Mouse (Mus musculus): Measurements from ENCODE around the gene Nipsnap2. TPM values are rescaled to one million over a fixed set of nuclear protein-coding genes. Genes with fewer than 3 reads are reported as not detected.
A peak's percentile ranks its signal among the peaks of the same experiment; 100 is the strongest.
"Not testable (repeated sequence)": the region's sequence is repeated elsewhere in the genome, so short reads cannot be mapped to it uniquely, and the experiment has no call there.

Nipsnap2 gene
- total RNA-seq (2021) = 100 to 1,000 TPM; 503 to 556 TPM
- long read RNA-seq, experiment 1, transcript Nipsnap2-204 (3 exons, 871 nt) = minor isoform, 7 of 976 reads
- long read RNA-seq, experiment 1, transcript Nipsnap2-205 (11 exons, 1,600 nt) = minor isoform, 11 of 976 reads
- long read RNA-seq, experiment 1, transcript Nipsnap2-201 (10 exons, 2,112 nt) = major isoform, 869 of 976 reads
- long read RNA-seq, experiment 1, partial matches to known transcripts = 18 of 976 reads
- long read RNA-seq, experiment 1, other reads (novel, unspliced or antisense) = 71 of 976 reads
- long read RNA-seq, experiment 2, transcript Nipsnap2-201 (10 exons, 2,112 nt) = major isoform, 1,097 of 1,216 reads
- long read RNA-seq, experiment 2, transcript Nipsnap2-205 (11 exons, 1,600 nt) = minor isoform, 15 of 1,216 reads
- long read RNA-seq, experiment 2, transcript Nipsnap2-204 (3 exons, 871 nt) = minor isoform, 8 of 1,216 reads
- long read RNA-seq, experiment 2, partial matches to known transcripts = 74 of 1,216 reads
- long read RNA-seq, experiment 2, other reads (novel, unspliced or antisense) = 22 of 1,216 reads

DNA sequence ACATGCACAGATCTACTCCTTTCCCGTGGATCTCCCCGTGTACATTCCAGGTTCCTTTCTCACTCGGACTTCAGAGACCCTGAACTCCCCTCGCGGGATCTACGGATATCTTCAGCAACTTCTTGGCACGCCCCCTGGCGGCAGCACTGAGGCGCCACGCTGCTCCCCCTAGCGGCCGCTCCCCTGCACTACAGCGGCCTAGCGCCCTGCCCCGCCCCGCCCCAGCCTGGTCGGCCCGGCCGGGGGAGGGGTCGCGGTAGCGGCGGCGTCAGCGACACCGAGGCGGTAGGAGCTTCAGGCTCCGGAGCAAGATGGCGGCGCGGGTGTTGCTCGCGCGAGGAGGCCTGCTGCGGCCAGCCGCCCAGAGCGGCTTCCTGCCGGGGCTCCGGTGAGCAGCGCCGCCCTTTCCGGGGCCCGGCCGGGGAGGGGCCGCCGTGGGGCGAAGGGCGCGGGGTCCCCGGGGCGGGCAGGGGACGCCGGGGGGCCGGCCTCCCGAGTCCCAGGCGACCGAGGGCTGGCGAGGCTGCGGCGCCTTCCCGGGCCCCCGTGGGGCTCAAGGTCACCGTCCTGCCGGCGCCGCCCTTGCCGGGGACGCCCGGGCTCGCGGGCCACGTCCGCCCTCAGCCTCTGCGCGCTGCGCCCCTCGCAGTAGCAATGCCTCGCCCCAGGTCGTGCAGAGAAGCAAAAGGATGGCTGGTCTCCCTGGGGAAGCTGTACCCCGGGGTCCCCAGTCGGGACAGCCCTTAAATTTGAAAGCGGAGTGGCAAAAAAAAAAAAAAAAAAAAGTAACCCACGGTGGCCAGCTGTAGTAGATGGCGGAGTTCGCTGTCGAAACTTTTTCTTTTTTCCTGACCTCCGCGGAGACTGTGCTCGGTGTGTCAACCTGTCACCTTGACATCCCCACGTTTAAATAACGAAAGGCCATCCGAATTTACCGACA, at the start of gene Nipsnap2:
Gene Nipsnap2 (plus strand): TSS at position 230 of the 940 bp plus-strand sequence.
- intact Hi-C loops (cut with DNase I) = no loop called here
- DNase-seq = peak; percentile 86 to 97

DNA sequence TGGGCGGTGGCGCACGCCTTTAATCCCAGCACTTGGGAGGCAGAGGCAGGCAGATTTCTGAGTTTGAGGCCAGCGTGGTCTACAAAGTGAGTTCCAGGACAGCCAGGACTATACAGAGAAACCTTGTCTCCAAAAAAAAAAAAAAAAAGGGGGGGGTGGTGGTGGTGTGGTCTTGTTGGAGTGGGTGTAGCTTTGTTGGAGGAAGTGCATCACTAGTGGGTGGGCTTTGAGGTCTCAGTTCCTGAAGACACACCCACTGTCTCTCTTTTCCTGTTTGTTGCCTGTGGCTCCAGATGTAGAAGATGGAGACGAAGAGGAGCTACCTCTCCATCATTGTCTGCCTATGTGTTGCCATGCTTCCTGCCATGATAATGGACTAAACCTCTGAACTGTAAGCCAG, 39.7 kb upstream of the Nipsnap2 start:
- intact Hi-C loops (cut with DNase I); DNase-seq: not testable (repeated sequence)

DNA sequence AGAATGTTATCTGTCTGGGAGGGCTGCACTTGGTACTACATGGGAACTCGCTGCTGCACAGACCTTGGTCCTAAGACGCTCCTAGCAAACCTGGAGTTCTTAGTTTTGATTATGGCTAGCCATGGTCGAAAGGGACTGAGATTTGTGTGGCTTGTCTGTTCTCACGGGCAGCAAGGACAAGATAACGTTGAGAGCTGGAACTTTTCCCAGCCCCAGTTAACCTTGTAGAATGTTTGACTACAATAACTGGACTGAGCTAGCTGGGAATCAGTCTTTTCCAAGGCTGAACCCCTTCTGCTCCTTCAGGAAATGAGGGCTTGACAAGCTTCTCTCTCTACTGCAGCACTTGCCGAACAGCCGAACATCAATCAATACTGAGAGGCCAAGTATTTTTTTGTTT, 37.2 kb upstream of the Nipsnap2 start:
- DNase-seq = no peak
- intact Hi-C loops (cut with DNase I) = no loop called here

DNA sequence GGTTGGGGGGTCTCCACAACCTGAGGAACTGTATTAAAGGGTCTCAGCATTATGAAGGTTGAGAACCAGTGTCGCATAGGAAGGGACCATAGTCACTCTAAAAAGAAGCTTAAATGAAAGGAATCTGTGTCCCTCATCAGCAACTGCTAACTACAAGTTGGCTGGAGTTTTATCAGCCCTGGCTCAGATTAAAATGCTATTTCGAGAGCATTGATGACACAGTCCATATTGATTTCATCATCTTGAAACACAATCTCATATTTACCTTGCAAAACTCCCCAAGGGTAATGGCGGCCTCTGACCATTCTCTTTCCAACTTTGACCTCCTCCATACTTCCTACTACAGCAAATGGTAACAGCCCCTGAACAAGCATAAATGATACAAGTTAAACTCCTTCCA, 34.3 kb upstream of the Nipsnap2 start:
- intact Hi-C loops (cut with DNase I) = no loop called here
- no peak for DNase-seq

DNA sequence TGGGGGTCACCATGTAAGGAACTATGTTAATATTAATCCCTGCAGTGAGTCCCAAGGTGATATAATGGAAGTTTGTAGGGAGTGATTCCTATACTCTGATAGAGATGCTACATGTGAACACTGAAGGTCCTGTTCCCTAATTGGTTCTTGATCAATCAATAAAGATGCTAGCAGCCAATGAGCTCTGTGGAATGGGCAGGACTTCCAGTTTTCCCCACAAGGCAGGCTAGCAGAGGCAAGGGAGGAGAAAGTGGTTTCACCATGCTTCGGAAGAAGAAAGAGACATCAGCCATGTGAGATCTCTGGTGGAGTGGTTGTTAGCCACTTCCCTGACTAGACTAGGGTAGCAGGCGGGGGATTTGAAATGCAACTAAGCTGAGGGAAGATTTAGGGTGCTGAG, 24.4 kb upstream of the Nipsnap2 start:
- intact Hi-C loops (cut with DNase I) = no loop called here
- no peak for DNase-seq

DNA sequence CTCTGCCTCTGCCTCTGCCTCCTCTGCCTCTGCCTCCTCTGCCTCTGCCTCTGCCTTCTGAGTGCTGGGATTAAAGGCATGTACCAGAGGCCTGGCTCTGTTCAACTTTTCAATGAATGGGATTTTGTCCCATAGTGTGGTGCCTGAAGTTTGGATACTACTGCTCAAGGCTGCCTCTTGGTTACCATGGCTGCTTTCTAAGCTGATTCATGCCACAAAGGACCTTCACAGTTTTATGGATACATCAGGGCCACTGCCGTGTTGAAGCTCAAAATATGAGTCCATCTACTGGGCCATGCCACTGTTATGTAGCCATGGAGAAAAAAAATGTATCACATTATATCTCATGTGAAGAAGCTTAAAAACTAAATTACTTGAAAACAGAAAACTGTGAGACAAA, 23.2 kb upstream of the Nipsnap2 start:
- intact Hi-C loops (cut with DNase I) = no loop called here
- no peak for DNase-seq

DNA sequence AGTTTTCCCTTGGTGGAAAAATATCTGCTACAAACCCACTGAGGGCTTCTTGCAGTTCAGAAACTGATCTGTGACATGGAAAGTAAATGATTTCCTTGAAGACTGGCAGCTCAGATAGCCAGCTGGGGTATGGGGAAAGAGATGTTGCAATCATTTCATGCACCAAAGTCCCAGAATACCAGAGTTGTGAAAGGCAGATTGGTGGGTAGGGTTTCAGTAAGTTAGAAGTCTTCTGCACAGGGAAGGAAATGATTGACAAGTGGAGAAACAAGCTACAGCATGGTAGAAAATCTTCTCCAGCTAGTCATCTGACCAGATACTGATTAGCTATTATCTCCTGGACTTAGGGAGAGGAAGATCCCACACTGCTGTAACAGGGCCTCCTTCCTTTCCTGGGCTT, 21.5 kb upstream of the Nipsnap2 start:
- no peak for DNase-seq
- intact Hi-C loops (cut with DNase I) = no loop called here

DNA sequence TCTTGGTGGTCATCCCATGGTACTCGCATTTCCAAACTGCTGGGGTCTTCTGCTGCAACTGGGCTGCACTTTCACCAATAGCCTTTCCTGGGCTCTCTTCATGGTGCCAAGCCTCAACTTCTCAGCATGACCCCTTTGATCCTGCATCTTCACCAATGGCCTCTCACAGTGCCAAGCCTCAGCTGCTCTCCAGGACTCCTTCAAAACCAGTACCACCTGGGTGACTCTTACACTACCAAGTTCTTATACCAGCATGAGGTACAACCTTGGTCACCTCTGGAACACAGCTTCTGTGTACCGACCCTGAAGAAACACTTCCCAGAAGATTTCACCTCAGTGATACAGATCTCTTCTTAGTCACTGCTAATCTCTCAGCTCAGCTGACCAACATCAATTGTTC, 16.5 kb upstream of the Nipsnap2 start, which contains the start of gene Sept14:
Gene Sept14 (minus strand): TSS at position 101 of the 400 bp plus-strand sequence.
- intact Hi-C loops (cut with DNase I) = no loop called here
- no peak for DNase-seq

DNA sequence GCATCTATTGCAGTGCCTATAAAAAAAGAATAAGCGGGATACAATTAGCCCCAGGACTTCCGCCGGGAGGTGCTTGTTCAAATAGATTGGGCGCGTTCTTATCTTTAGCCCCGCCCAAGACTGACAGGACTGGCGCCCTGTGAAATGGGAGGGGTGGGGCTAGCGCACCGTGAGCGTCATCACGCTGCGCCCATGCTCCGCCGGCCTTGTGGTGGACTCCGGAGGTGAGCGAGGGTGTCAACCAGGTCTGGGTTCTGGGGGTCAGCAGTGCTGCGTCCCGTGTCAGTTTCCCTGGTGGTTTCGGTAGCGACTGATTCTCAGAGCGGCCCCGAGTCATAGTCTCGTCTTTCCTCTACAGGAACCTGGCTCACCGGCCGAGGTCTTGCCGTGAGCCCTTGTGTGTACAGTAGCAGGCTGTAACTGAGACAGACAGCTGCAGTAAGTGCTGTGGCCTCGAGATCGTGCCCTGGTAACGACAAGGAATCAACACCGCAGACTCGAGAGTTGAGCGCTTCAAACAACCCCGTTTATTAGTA, 9.5 kb upstream of the Nipsnap2 start, which contains the start of gene Mrps17:
Gene Mrps17 (plus strand): TSS at position 172 of the 536 bp plus-strand sequence.
- peak; percentile 88 to 89 for DNase-seq
- intact Hi-C loops (cut with DNase I) = loop anchor here (5.0 kb wide), 2 partner anchors 48 to 103 kb away; no protein-coding TSS in a partner anchor

DNA sequence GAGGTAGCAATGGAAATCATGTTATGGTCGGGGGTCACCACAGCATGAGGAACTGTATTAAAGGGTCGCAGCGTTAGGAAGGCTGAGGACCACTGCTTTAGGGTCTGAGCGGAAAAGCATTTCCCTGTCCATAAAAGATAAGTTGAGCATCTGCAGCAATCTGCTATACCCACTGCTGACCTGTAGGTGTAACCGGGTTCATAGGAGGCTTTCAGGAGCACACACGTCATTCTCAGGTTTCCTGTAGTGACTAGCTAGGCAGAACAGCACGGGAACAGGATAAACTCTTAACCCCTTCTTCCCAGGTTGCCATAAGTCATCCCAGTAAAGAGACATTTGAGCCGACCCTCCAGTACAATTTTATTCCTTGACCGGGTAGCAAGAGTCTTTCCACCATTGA, 7.8 kb upstream of the Nipsnap2 start:
- DNase-seq = no peak
- intact Hi-C loops (cut with DNase I) = loop anchor here (5.0 kb wide), 2 partner anchors 50 to 105 kb away; no protein-coding TSS in a partner anchor

DNA sequence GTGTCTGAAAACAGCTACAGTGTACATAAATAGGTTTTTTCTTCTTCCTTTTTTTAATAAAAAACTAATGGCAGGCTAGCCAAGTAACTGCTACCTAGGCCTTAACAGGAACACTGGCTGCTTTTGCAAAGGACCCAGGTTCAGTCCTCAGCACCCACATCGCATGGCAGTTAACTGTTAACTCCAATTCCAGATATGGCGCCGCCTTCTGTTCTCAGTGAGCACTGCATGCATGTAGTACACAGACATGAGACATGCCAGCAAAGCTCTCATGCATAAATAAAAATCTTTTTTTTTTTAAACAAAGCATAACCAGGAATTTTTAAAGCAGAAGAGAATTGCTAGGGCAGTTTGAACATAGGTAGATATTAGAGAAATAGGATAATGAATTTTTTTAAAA, 4.7 kb upstream of the Nipsnap2 start:
- no peak for DNase-seq
- intact Hi-C loops (cut with DNase I) = no loop called here

DNA sequence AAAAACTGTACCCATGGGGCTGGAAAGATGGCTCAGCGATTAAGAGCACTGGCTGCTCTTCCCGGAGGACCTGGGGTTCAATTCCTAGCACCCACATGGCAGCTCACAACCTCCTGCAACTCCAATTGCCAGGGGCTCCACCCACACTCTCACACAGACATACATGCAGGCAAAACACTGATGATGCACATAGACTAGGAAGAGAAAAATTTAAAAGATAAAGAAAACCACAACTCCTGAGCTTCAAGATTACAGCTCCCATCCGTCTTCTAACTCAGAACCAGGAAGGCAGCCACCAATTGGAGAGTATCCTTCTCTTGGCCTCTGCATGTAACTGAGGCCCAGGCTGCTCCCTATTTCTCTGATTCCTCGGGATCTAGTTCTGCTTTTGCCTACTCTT, 595 bp upstream of the Nipsnap2 start:
- DNase-seq = no peak
- intact Hi-C loops (cut with DNase I) = no loop called here

DNA sequence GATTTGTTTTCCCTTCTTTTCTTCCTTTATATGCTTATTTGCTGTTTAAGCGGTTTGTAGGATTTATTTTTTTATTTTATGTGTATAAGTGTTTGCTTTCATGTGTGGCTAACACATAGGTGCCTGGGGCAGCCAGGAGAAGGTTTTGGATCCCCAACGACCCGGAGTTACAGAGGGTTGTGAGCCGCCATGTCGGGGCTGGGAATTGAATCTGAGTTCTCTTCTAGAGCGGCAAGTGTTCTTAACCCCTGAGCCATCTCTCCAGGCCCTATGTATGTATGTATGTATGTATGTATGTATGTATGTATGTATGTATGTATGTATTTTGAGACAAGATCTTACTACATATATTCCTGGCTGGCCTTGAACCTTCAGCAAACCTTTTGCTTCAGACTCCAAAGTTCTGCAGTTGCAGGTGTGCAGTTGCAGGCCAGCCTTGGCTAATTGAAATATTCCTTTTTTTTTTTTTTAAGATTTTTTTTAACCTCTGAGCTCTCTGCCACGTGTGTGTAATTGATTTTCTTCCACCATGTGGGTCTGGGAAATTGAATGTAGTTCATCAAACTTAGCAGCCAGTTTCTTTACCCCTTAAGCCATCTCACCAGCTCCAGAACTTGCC, 1.0 kb downstream of the Nipsnap2 start:
- DNase-seq = no peak
- intact Hi-C loops (cut with DNase I) = no loop called here

DNA sequence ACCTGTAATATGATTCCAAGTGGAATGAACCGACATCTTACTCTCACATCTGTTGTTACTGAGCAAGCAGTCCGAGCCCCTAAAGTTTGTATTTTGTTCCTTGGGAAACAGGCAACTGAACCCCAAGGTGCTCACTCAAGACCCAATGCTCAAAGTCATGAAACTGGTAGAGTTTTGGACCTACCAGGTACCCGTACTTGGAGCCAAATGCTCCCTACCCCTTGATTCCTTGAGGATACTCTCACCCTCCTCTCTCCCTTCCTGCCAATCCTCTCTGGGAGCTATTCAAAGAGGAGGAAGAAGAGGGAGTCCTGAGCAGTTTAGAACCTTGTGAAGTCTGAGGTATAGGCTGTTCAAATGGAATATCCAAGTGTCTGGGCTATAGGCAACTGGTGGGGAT, 1.9 kb downstream of the Nipsnap2 start:
- intact Hi-C loops (cut with DNase I) = no loop called here
- DNase-seq = no peak

DNA sequence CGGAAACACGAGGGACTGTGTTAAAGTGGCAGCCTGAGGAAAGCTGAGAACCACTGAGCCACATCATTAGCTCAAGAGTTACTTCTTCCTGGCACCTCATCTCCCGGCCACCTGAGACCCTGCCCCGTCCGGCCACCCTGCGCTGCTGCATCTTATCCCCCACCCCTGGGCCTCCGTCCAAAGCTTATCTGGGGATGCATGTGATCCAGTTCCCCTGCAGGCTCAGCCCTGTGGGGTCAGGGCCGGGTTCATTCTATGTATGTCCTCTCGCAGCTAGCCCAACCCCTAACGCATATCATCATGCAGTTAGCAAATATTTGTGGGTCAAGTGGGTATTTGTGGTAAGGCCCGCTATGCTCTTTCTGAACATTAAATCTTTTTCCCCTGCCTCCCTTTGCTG, 4.4 kb downstream of the Nipsnap2 start:
- DNase-seq = peak in 1 of 2 experiments; percentile 23
- intact Hi-C loops (cut with DNase I) = no loop called here

DNA sequence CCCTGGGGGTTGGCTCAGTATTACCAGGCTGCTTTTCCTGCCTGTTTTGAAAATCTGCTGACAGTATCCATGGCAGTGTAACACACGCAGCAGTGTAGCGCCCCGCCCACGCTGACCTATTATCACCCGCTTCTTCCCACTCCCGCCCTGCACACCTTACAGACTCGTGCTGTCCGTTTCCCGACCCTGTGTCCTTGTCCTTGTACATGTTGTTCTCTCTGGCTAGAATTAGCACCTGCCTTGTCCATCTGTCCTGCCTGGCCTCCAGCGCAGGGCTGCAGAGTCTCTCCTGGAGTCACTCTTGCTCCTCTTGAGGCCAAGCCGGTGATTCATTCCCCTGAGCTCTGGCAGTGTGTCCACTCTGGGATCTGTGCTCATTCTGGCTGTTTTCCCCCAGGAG, 5.5 kb downstream of the Nipsnap2 start:
- intact Hi-C loops (cut with DNase I) = no loop called here
- peak; percentile 34 to 56 for DNase-seq

DNA sequence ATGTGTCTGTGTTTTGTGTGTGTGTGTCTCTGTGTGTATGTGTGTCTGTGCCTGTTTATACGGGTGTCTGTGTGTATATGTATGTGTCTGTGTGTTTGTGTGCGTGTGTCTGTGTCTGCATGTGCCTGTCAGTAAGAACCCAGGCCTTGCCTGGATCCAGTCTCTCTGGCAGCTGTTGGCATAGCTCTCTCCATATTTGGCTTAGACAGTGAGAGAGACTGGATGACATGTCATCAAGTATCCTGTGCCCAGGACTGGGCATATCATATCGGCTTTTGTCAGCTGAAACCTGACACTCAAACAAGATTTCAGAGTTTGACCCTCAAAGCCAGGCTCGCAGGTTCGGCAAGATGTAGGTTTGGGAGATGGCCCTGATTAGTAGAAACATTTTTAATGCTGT, 6.2 kb downstream of the Nipsnap2 start:
- DNase-seq = no peak
- intact Hi-C loops (cut with DNase I) = no loop called here

DNA sequence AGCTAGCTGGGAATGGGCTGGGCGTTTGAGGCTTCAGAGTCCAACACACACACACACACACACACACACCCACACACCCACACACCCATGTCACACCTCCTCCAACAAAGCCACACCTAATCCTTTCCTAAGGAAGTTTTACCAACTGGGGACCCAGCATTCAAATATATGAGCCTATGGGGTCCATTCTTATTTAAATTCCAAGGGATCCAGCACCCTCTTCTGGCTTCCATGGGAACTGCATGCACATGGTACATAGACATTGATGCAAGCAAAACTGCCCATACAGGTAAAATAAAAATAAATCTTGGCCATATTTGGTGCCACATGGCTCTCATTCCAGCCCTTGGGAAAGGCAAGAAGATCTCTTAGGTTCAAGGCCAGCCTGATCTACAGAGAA, 16.1 kb downstream of the Nipsnap2 start:
- no peak for DNase-seq
- intact Hi-C loops (cut with DNase I) = loop anchor here (5.0 kb wide), 1 partner anchor 129 kb away; no protein-coding TSS in a partner anchor

DNA sequence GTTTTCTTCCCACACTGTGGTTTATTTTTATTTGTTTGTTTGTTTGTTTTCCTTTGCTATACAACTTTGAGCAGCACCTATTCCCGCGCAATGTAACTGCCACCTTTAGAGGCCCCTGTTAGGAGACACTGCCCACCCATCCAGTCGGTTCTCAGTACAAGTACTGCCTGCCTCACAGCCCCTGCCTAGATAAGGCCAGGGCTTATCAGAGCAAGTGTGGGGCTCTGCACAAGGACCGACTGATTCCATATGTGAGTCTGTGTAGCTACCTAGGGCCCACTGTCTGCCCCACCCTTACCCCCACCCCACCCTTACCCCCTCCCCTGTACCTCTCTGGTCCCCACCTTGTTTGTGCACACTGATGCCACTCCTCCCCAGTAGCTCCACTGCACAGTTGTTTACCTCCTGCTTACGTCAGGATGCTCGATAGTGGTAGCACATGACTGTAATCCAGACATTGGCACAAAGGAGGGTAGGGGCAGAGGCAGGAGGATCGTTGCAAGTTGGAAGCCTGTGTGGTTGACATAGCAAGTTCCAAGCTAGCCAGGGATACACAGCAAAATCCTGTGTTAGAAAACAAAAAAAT, 18.1 kb downstream of the Nipsnap2 start:
- intact Hi-C loops (cut with DNase I) = loop anchor here (5.0 kb wide), 1 partner anchor 131 kb away; no protein-coding TSS in a partner anchor
- no peak for DNase-seq

DNA sequence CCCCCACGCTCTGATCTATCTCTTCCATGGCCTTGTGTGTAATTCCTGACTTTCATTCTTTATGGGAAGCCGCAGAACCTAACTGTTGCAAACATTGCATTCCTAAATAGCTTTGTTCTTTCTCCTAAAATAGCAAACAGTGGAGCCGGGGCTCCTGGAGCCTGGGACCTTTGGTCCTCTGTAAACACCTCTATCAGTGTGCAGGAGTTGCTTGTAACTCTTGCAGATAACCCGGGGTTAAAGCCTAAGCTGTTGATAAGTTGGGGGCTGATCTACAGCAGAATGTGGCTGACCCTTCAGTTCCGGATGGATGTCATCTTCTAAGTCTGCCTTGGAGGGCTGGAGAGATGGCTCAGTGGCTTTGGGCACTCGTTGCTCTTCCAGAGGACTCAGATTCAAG, 19.2 kb downstream of the Nipsnap2 start:
- intact Hi-C loops (cut with DNase I) = loop anchor here (5.0 kb wide), 1 partner anchor 132 kb away; no protein-coding TSS in a partner anchor

More for the DNA sequence above, 19.2 kb downstream of the Nipsnap2 start:
- no peak for DNase-seq

Measured in gastrocnemius, postnatal 36 days (tissue).